In genomic region chr3:100820852-100821251, GRCm38 (mm10) we compare ENCODE assay signal across 11 mouse cellular contexts. TPM values are rescaled to one million over a fixed set of nuclear protein-coding genes. Genes with fewer than 3 reads are reported as not detected.
DNase-seq lines count a peak whose midpoint lies in the region; ATAC-seq and TF ChIP-seq lines count a peak whose summit lies in the region.
"Had no signal": no experiment of that assay in that cellular context is flagged by ENCODE, and none has a peak within 500 bp of the region (broad histone marks: within the 10 kb centered on the region; RNA-seq: fewer than 3 reads in every experiment).

No protein-coding gene starts in this region.

- no peak for TF ChIP-seq CTCF in kidney, postnatal 0 days (IDR thresholded peaks at IDR 0.05; ENCODE audit: low read depth)
- no peak for TF ChIP-seq CTCF in kidney, adult 2 months (conservative IDR thresholded peaks at IDR 0.05; ENCODE audit: insufficient read depth, insufficient read length, low read depth, low read length)
- no peak for TF ChIP-seq CTCF in forebrain, postnatal 0 days (IDR thresholded peaks at IDR 0.05; ENCODE audit: low read depth)

- no peaks in the 10 kb centered on the region for H3K4me1 ChIP-seq in kidney, postnatal 0 days (replicated peaks; ENCODE audit: insufficient read depth, low read length)
- no peaks in the 10 kb centered on the region for H3K4me1 ChIP-seq in kidney, adult 2 months (ENCODE audit: control insufficient read depth, insufficient read depth, low read length)
- H3K4me1 ChIP-seq in forebrain, postnatal 0 days (ENCODE audit: insufficient read depth): no peaks in the 10 kb centered on the region
- H3K4me1 ChIP-seq in hindbrain, embryonic 15.5 days (replicated peaks): peaks cover 7% of the 10 kb centered on the region

- peak overlapping the region; percentile 42; the same call in 1 of the 2 replicates for H3K27ac ChIP-seq in kidney, postnatal 0 days
- no peak overlapping the region for H3K27ac ChIP-seq in kidney, adult 2 months (ENCODE audit: insufficient read depth, low read depth, low read length)
- H3K27ac ChIP-seq in forebrain, postnatal 0 days (ENCODE audit: low read depth, low read length): peak overlapping the region; percentile 23; the same call in 1 of the 2 replicates
- peak overlapping the region; percentile 6; the same call in 1 of the 2 replicates for H3K27ac ChIP-seq in hindbrain, embryonic 15.5 days (replicated peaks)
- H3K27ac ChIP-seq: heart, embryonic 13.5 days had no signal

- no peak overlapping the region for H3K4me2 ChIP-seq in kidney, postnatal 0 days (ENCODE audit: low read length)
- H3K4me2 ChIP-seq in forebrain, postnatal 0 days (ENCODE audit: low read depth): no peak overlapping the region
- no peak overlapping the region for H3K4me2 ChIP-seq in hindbrain, embryonic 15.5 days
- H3K4me2 ChIP-seq: heart, embryonic 13.5 days had no signal

- no peaks in the 10 kb centered on the region for H3K9me3 ChIP-seq in kidney, postnatal 0 days (replicated peaks; ENCODE audit: low read length)
- no peaks in the 10 kb centered on the region for H3K9me3 ChIP-seq in forebrain, postnatal 0 days (ENCODE audit: low read length)
- no peaks in the 10 kb centered on the region for H3K9me3 ChIP-seq in hindbrain, embryonic 15.5 days
- H3K9me3 ChIP-seq: heart, embryonic 13.5 days had no signal

- TF ChIP-seq POLR2A in kidney, adult 2 months (IDR thresholded peaks at IDR 0.05; ENCODE audit: low read depth, low read length): no peak

- H3K27me3 ChIP-seq in kidney, postnatal 0 days (ENCODE audit: insufficient read depth, low read length): no peaks in the 10 kb centered on the region
- no peaks in the 10 kb centered on the region for H3K27me3 ChIP-seq in kidney, adult 2 months (replicated peaks; ENCODE audit: control insufficient read depth, insufficient read depth, low read length)
- H3K27me3 ChIP-seq in forebrain, postnatal 0 days (ENCODE audit: insufficient read depth, low read length): no peaks in the 10 kb centered on the region
- no peaks in the 10 kb centered on the region for H3K27me3 ChIP-seq in hindbrain, embryonic 15.5 days
- H3K27me3 ChIP-seq: heart, embryonic 13.5 days had no signal

- no peaks in the 10 kb centered on the region for H3K36me3 ChIP-seq in kidney, postnatal 0 days (ENCODE audit: insufficient read depth, low read length)
- no peaks in the 10 kb centered on the region for H3K36me3 ChIP-seq in kidney, adult 2 months (ENCODE audit: control insufficient read depth, insufficient read depth, low read length)
- no peaks in the 10 kb centered on the region for H3K36me3 ChIP-seq in forebrain, postnatal 0 days (ENCODE audit: insufficient read depth)
- H3K36me3 ChIP-seq in hindbrain, embryonic 15.5 days: no peaks in the 10 kb centered on the region
- H3K36me3 ChIP-seq: heart, embryonic 13.5 days had no signal

- WGBS in kidney, postnatal 0 days: 39% methylated on average over 2 of the region's 2 CpGs
- 57% methylated on average over 2 of the region's 2 CpGs for WGBS in kidney, adult 2 months
- 55% methylated on average over 2 of the region's 2 CpGs for WGBS in forebrain, postnatal 0 days
- 42% methylated on average over 2 of the region's 2 CpGs for WGBS in hindbrain, embryonic 15.5 days

- H3K4me3 ChIP-seq in kidney, postnatal 0 days (replicated peaks; ENCODE audit: low read depth, low read length): no peak overlapping the region
- H3K4me3 ChIP-seq in kidney, adult 2 months (ENCODE audit: insufficient read depth, low read depth, low read length): no peak overlapping the region
- H3K4me3 ChIP-seq in forebrain, postnatal 0 days (ENCODE audit: low read depth, low read length): no peak overlapping the region
- no peak overlapping the region for H3K4me3 ChIP-seq in hindbrain, embryonic 15.5 days
- H3K4me3 ChIP-seq: heart, embryonic 13.5 days had no signal

- peak; percentile 91 for DNase-seq in kidney, postnatal 0 days (ENCODE audit: low spot score)
- no peak for DNase-seq in kidney, adult 2 months
- DNase-seq in forebrain, postnatal 0 days: no peak
- peak; percentile 48 for DNase-seq in mesoderm, embryonic 11.5 days (ENCODE audit: low read depth, low spot score)
- DNase-seq in frontal cortex, postnatal 10 days (ENCODE audit: low spot score in 2 of 2): no peak
- DNase-seq in gastrocnemius, postnatal 36 days: no peak
- DNase-seq: cerebellum, adult 9-11 months had no signal

- peak; percentile 66 for ATAC-seq in kidney, postnatal 0 days (replicated peaks; ENCODE audit: low FRiP score, low read depth)
- ATAC-seq in forebrain, postnatal 0 days: peak; percentile 58
- ATAC-seq in hindbrain, embryonic 15.5 days (ENCODE audit: low FRiP score, low read depth): peak; percentile 75
- no peak for ATAC-seq in frontal cortex, adult (ENCODE audit: low TSS enrichment)

- no peak overlapping the region for H3K9ac ChIP-seq in kidney, postnatal 0 days (ENCODE audit: low read depth, low read length)
- peak overlapping the region; percentile 3; the same call in 1 of the 2 replicates for H3K9ac ChIP-seq in forebrain, postnatal 0 days
- H3K9ac ChIP-seq in hindbrain, embryonic 15.5 days: no peak overlapping the region
- H3K9ac ChIP-seq: heart, embryonic 13.5 days had no signal

- intact Hi-C loops in gastrocnemius, postnatal 36 days (cut with DNase I): no loop called here

RNA-seq across cellular contexts. Expression of gene Vtcn1, which starts 4.4 kb away (rescaled TPM):
- 0.46 and 0.55 TPM in 2 replicates for polyA plus RNA-seq in kidney, postnatal 0 days (2015; fragmentation: Nextera tagmentation; extraction: Ambion mirVana)
- polyA plus RNA-seq in kidney, adult 2 months (2012; rRNA removed): 0.77 and 0.92 TPM in 2 replicates
- total RNA-seq in forebrain, postnatal 0 days (2014; rRNA removed): not detected in 2 replicates
- not detected in 2 replicates for polyA plus RNA-seq in forebrain, postnatal 0 days (2015; fragmentation: Nextera tagmentation; extraction: Ambion mirVana)
- polyA plus RNA-seq in hindbrain, embryonic 15.5 days (2015; fragmentation: Nextera tagmentation; extraction: Ambion mirVana): not detected in 2 replicates
- under 1 TPM; 0.20 to 0.26 TPM for total RNA-seq in gastrocnemius, postnatal 36 days (2021)
- total RNA-seq: megakaryocyte, adult 5-6 weeks had no signal

Comparison
In these comparisons a context has a peak if more than half of its experiments do, and no peak if none do; other contexts are left out.
1. DNase-seq: peak in kidney, postnatal 0 days (single experiment) and mesoderm, embryonic 11.5 days (single experiment); none in kidney, adult 2 months (single experiment), forebrain, postnatal 0 days (single experiment), frontal cortex, postnatal 10 days (0 of 2) and gastrocnemius, postnatal 36 days (0 of 2).